Mouse (Mus musculus) spleen, adult 2 months (tissue): ENCODE results near the gene Lce1f. TPM values are rescaled to one million over a fixed set of nuclear protein-coding genes. Genes with fewer than 3 reads are reported as not detected.

ENCODE experiments used
- DNase-seq, 2 experiments: peaks; one replicate each; pipeline versions ENCODE4 v3.0.0 to v3.0.0-alpha.2; 2012 to 2021; ENCODE audit warnings: low spot score in 2 of 2, low read depth in 1 of 2
- H3K27ac ChIP-seq: fragments of 200-500 bp; 2 replicates; pipeline ENCODE4 v1.5.1; 2012; ENCODE audit warnings: low read length, inconsistent platforms; ENCODE audit not compliant: insufficient read depth
- H3K27me3 ChIP-seq: fragments of 200-500 bp; 2 replicates; pipeline ENCODE4 v1.6.1; 2012; ENCODE audit warnings: mild to moderate bottlenecking, moderate library complexity, low read length, inconsistent platforms; ENCODE audit not compliant: control insufficient read depth, insufficient read depth
- H3K36me3 ChIP-seq: fragments of 200-500 bp; 2 replicates; pipeline ENCODE4 v1.6.1; 2012; ENCODE audit warnings: mild to moderate bottlenecking, low read length, inconsistent platforms; ENCODE audit not compliant: control insufficient read depth, insufficient read depth
- H3K4me1 ChIP-seq: fragments of 200-500 bp; 2 replicates; pipeline ENCODE4 v1.6.1; 2011; ENCODE audit warnings: inconsistent platforms; ENCODE audit not compliant: control insufficient read depth, insufficient read depth, insufficient read length
- H3K4me3 ChIP-seq: fragments of 200-500 bp; 2 replicates; pipeline ENCODE4 v1.5.1; 2011; ENCODE audit warnings: mild to moderate bottlenecking, inconsistent platforms; ENCODE audit not compliant: insufficient read depth, insufficient read length; ENCODE audit errors: extremely low read depth
- CTCF ChIP-seq: fragments of 200-500 bp; IDR thresholded peaks from 2 replicates; pipeline ENCODE4 v1.5.1; 2011; ENCODE audit warnings: mild to moderate bottlenecking, inconsistent platforms; ENCODE audit not compliant: insufficient read depth, insufficient read length, insufficient replicate concordance; ENCODE audit errors: extremely low read depth
- POLR2A ChIP-seq: fragments of 200-500 bp; IDR thresholded peaks from 2 replicates; pipeline ENCODE4 v1.6.1; 2011; ENCODE audit warnings: low read depth, low read length, inconsistent platforms
- WGBS: fragments of 180-500 bp; shearing (Covaris S2); methylation state at CpG from one replicate; pipeline ENCODE4 v1.1.7; 2018; 5-methylcytosine and 5-hydroxymethylcytosine counted together
- polyA plus RNA-seq: library from polyadenylated mRNA; depleted of rRNA; stranded (reverse); fragments of >200 nt; gene quantifications from 2 replicates; pipeline ENCODE4 v1.2.3, GENCODE M21; 2012; rRNA removed

Gene Lce1f
- not detected in 2 replicates for polyA plus RNA-seq

DNA sequence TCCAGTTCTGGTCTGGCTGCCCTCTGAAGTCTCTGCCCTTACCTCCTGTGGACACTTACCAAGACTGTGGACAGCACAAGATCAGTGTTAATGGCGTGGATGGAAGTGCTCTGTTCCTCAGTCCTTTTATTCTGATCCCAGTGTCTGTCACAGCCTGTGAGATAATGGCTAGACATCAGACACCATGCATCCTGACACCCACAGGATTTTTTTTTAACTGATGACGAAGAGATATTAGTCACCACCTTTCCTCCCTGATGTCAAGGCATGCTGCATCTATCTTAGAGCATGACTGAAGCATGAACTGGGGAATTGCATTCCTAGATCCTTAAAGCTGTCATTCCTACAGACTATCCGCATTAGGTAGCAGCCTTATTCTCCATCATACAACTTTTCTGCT lies at the start of gene Lce1f:
Gene Lce1f, minus strand, starts transcription at position 101 of the 400 bp plus-strand sequence.
- H3K36me3 ChIP-seq, result no peaks in the 10 kb centered on the region
- no peak within 1 kb of the TSS for H3K27ac ChIP-seq
- TF ChIP-seq POLR2A (no peak), CTCF (no peak)
- no peak within 1 kb of the TSS for H3K4me3 ChIP-seq
- no peak for DNase-seq
- no peaks in the 10 kb centered on the region for H3K27me3 ChIP-seq
- 73% methylated on average over 3 of the region's 3 CpGs for WGBS
- H3K4me1 ChIP-seq, result no peaks in the 10 kb centered on the region

DNA sequence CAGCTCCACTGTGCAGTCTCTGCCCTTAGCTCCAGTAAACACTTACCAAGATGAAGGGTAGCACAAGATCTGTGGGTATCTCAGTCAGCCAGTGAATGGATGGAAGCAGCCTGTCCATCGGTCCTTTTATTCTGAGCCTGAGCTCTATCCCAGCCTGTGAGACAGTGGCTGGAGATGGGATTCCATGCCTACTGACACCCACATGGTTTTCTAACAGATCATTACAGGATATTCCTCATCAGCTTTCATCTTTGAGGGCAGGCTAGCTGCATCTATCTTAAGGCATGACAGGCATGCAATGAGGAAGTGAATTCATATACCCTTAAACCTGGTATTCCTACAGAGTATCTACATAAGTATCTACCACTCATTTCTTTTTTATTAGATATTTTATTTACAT lies 44.8 kb upstream of the Lce1f start, which contains the start of gene Lce1h:
Gene Lce1h, minus strand, starts transcription at position 101 of the 400 bp plus-strand sequence.
- Histone ChIP-seq H3K4me1 (no peaks in the 10 kb centered on the region), H3K27me3 (no peaks in the 10 kb centered on the region), H3K4me3 (no peak within 1 kb of the TSS), H3K27ac (no peak within 1 kb of the TSS), H3K36me3 (no peaks in the 10 kb centered on the region)
- WGBS, result 89% methylated on average over 1 of the region's 1 CpGs
- no peak for TF ChIP-seq POLR2A
- no peak for TF ChIP-seq CTCF
- DNase-seq, result no peak

DNA sequence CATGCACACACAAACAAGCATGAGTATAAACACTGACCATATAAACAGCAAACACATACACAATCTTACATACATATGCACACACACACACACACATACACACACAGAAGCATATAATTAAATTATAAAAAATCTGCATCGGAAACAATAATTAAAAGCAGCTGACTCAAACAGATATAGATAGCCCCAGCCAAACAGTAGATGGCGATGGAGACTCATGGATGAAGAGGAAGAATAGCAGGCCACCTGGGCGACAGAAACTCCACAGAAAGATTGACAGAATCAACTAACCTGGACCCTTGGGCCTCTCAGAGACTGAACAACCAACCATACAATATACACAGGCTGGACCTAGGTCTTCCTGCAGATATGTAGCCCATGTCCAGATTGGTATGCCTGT lies 33.0 kb upstream of the Lce1f start:
- H3K27ac ChIP-seq, result no peak overlapping the region
- no peak overlapping the region for H3K4me3 ChIP-seq
- H3K4me1 ChIP-seq, result no peaks in the 10 kb centered on the region
- no peaks in the 10 kb centered on the region for H3K27me3 ChIP-seq
- WGBS, result 41% methylated on average over 3 of the region's 3 CpGs
- no peak for DNase-seq
- H3K36me3 ChIP-seq, result no peaks in the 10 kb centered on the region
- TF ChIP-seq POLR2A, result no peak
- no peak for TF ChIP-seq CTCF

DNA sequence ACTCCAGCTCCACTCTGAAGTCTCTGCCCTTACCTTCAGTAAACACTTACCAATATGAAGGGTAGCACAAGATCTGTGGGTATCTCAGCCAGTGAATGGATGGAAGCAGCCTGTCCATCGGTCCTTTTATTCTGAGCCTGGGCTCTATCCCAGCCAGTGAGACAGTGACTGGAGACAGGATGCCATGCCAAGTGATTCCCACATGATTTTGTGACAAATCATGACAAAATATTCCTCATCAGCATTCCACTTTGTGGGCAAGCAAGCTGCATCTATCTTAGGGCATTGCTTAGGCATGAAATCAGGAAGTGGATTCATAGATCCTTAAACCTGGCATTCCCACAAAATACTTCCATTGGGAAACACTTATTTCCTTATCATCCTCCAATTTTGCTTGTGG lies 32.1 kb upstream of the Lce1f start, which contains the start of gene Lce1g:
Gene Lce1g, minus strand, starts transcription at position 101 of the 400 bp plus-strand sequence.
- Histone ChIP-seq H3K27me3 (no peaks in the 10 kb centered on the region), H3K27ac (no peak within 1 kb of the TSS), H3K4me3 (no peak within 1 kb of the TSS), H3K4me1 (no peaks in the 10 kb centered on the region), H3K36me3 (no peaks in the 10 kb centered on the region)
- 97% methylated on average over 1 of the region's 1 CpGs for WGBS
- no peak for TF ChIP-seq POLR2A
- no peak for TF ChIP-seq CTCF
- DNase-seq, result no peak

DNA sequence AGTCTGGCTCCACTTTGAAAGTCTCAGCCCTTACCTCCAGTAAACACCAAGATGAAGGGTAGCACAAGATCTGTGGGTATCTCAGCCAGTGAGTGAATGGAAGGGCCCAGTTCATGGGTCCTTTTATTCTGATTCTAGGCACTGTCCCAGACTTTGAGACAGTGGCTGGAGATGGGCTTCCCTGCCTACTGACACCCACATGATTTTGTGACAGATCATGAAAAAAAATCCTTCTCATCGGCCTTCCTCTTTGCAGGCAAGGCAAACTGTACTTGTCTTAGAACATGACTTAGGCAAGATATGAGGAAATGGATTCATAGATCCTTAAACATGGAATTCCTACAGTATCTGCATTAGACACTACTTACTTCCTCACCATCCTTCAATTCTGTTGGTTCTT lies 18.8 kb upstream of the Lce1f start, which contains the start of gene Gm38119:
Gene Gm38119, minus strand, starts transcription at position 101 of the 400 bp plus-strand sequence.
- TF ChIP-seq POLR2A (no peak), CTCF (no peak)
- no peaks in the 10 kb centered on the region for H3K36me3 ChIP-seq
- no peaks in the 10 kb centered on the region for H3K27me3 ChIP-seq
- DNase-seq, result no peak
- H3K4me1 ChIP-seq, result no peaks in the 10 kb centered on the region
- no peak within 1 kb of the TSS for H3K27ac ChIP-seq
- WGBS, result 70% methylated on average over 1 of the region's 1 CpGs
- no peak within 1 kb of the TSS for H3K4me3 ChIP-seq

DNA sequence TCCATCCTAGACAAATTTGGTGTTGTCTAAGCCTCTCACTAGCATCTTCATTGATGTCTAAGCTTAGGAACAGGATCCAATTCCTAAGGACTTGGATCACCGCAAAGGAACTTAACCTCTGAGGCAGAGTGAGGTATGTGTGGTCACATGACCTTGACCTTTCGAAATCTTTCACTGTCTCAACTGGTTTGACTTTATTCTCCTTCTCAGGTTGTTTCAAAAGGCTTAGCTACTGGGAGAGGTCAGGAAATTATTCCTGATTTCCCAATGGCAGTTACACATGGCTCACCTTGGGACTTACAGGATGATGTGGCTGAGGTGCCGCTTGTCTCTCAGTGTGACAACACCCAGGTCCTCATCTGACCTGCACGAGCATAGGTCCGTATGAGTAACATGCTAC lies 2.5 kb upstream of the Lce1f start:
- Histone ChIP-seq H3K27me3 (no peaks in the 10 kb centered on the region), H3K4me1 (no peaks in the 10 kb centered on the region), H3K36me3 (no peaks in the 10 kb centered on the region), H3K27ac (no peak overlapping the region), H3K4me3 (no peak overlapping the region)
- 87% methylated on average over 5 of the region's 5 CpGs for WGBS
- TF ChIP-seq POLR2A, result no peak
- TF ChIP-seq CTCF, result no peak
- no peak for DNase-seq

DNA sequence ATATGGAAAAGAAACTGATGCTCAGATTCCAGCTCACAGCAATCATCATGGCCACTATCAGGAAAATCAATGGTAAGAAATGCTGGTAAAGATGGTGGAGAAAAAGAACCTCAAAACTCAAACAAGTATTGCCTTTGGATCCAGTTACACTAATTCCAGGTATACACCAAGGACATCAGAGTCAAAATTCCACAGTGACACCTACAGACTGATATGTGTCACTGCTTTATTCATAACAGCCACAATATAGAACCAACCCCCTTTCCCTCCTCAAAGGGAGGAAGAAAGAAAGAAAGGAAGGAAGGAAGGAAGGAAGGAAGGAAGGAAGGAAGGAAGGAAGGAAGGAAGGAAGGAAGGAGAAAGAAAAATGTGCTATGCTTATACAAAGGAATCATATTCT lies 5.0 kb downstream of the Lce1f start:
- Histone ChIP-seq H3K27me3 (no peaks in the 10 kb centered on the region), H3K36me3 (no peaks in the 10 kb centered on the region), H3K27ac (no peak overlapping the region), H3K4me3 (no peak overlapping the region), H3K4me1 (no peaks in the 10 kb centered on the region)
- TF ChIP-seq CTCF (no peak), POLR2A (no peak)
- no peak for DNase-seq

DNA sequence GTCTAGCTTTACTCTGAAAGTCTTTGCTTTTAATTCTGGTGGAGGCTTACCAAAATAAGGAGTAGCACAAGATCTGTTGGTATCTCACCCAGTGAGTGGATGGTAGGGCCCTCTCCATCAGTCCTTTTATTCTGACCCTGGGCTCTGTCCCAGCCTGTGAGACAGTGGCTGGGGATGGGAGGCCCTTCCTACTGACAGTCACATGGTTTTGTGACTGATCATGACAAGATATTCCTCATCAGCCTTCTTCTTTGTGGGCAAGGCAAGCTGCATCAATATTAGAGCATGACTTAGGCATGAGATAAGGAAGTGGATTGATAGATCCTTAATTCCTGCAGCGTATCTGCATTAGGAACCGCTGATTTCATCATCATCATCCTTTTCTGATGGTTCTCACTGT lies 11.2 kb downstream of the Lce1f start, which contains the start of gene Lce1e:
Gene Lce1e, minus strand, starts transcription at position 101 of the 400 bp plus-strand sequence.
- WGBS, result 78% methylated on average over 2 of the region's 2 CpGs
- H3K27me3 ChIP-seq, result no peaks in the 10 kb centered on the region
- DNase-seq, result no peak
- H3K4me1 ChIP-seq, result no peaks in the 10 kb centered on the region
- H3K4me3 ChIP-seq, result no peak within 1 kb of the TSS
- no peak within 1 kb of the TSS for H3K27ac ChIP-seq
- TF ChIP-seq CTCF, result no peak
- no peak for TF ChIP-seq POLR2A
- H3K36me3 ChIP-seq, result no peaks in the 10 kb centered on the region
